Comparison of ENCODE assay signal across 24 mouse cellular contexts in the genomic region with DNA sequence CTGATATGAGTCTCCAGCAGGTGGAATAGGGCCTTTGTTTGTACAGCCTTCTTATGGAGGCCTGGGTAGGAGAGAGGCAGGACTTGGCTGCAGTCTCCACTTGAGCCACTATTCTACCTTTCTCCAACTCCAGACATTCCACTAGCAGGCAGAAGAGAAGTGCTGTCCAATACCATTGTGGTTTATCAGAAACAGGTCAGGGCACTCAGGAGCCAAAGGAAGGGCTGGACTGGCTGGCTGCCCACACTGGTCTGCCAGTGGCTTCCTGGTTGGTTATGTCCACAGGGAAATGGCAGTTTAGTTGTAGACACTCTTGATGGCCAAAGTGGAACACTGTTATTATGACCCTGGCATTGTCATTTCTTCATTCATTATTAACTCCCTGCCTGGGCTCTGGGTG. TPM values are rescaled to one million over a fixed set of nuclear protein-coding genes. Genes with fewer than 3 reads are reported as not detected.
DNase-seq lines count a peak whose midpoint lies in the region; ATAC-seq lines count a peak whose summit lies in the region.
"Had no signal": no experiment of that assay in that cellular context is flagged by ENCODE, and none has a peak within 500 bp of the region (broad histone marks: within the 10 kb centered on the region; RNA-seq: fewer than 3 reads in every experiment).

No protein-coding gene starts in this region.

- H3K27me3 ChIP-seq in kidney, embryonic 14.5 days (ENCODE audit: control insufficient read depth, insufficient read depth, low read length) = no peaks in the 10 kb centered on the region
- H3K27me3 ChIP-seq in lung, embryonic 16.5 days (ENCODE audit: control insufficient read depth, insufficient read depth, low read depth, low read length) = no peaks in the 10 kb centered on the region
- H3K27me3 ChIP-seq: embryonic facial prominence, embryonic 15.5 days; hindbrain, embryonic 13.5 days had no signal

- H3K4me3 ChIP-seq in kidney, embryonic 14.5 days (ENCODE audit: low read length) = no peak overlapping the region
- H3K4me3 ChIP-seq in lung, embryonic 16.5 days (ENCODE audit: low read length) = no peak overlapping the region
- H3K4me3 ChIP-seq: embryonic facial prominence, embryonic 15.5 days; erythroblast, embryonic 14.5 days; forebrain, embryonic 10.5 days; gastrocnemius, adult 2 months; heart, embryonic 10.5 days; hindbrain, embryonic 13.5 days had no signal

- no peak overlapping the region for H3K27ac ChIP-seq in kidney, embryonic 14.5 days (ENCODE audit: low read depth, low read length)
- no peak overlapping the region for H3K27ac ChIP-seq in lung, embryonic 16.5 days (ENCODE audit: low read length)
- H3K27ac ChIP-seq: embryonic facial prominence, embryonic 15.5 days; forebrain, embryonic 10.5 days; heart, embryonic 10.5 days; hindbrain, embryonic 13.5 days had no signal

- H3K4me2 ChIP-seq in kidney, embryonic 14.5 days (replicated peaks; ENCODE audit: low read depth, low read length) = no peak overlapping the region
- no peak overlapping the region for H3K4me2 ChIP-seq in lung, embryonic 16.5 days (ENCODE audit: low read depth, low read length)
- H3K4me2 ChIP-seq: embryonic facial prominence, embryonic 15.5 days; hindbrain, embryonic 13.5 days had no signal

- H3K4me1 ChIP-seq in kidney, embryonic 14.5 days (ENCODE audit: control insufficient read depth, insufficient read depth, low read length) = no peaks in the 10 kb centered on the region
- H3K4me1 ChIP-seq in lung, embryonic 16.5 days (replicated peaks; ENCODE audit: control insufficient read depth, insufficient read depth, low read length) = no peaks in the 10 kb centered on the region; the same call in 1 of the 2 replicates
- H3K4me1 ChIP-seq: embryonic facial prominence, embryonic 15.5 days; heart, embryonic 10.5 days; hindbrain, embryonic 13.5 days had no signal

- H3K9me3 ChIP-seq in kidney, embryonic 14.5 days (ENCODE audit: control insufficient read depth, low read length) = no peaks in the 10 kb centered on the region
- no peaks in the 10 kb centered on the region for H3K9me3 ChIP-seq in lung, embryonic 16.5 days (ENCODE audit: control insufficient read depth, low read length)
- H3K9me3 ChIP-seq: embryonic facial prominence, embryonic 15.5 days; forebrain, embryonic 10.5 days; G1E; heart, embryonic 10.5 days; hindbrain, embryonic 13.5 days had no signal

- H3K9ac ChIP-seq in kidney, embryonic 14.5 days (ENCODE audit: low read depth, low read length) = no peak overlapping the region
- no peak overlapping the region for H3K9ac ChIP-seq in lung, embryonic 16.5 days (ENCODE audit: low read length)
- H3K9ac ChIP-seq: embryonic facial prominence, embryonic 15.5 days; hindbrain, embryonic 13.5 days had no signal

- no peak for ATAC-seq in kidney, embryonic 14.5 days (ENCODE audit: low FRiP score, low TSS enrichment)
- peak; percentile 34; the same call in 1 of the 2 replicates for ATAC-seq in lung, embryonic 16.5 days (ENCODE audit: low read depth)
- ATAC-seq: CD4-positive, CD25-positive, alpha-beta regulatory T cell, adult 4 months; forebrain, embryonic 14.5 days had no signal

- DNase-seq in kidney, postnatal 10 days = peak; percentile 34
- no peak for DNase-seq in lung, postnatal 14 days
- peak; percentile 73 for DNase-seq in Muller cell, postnatal 12 days (ENCODE audit: inconsistent ontology term)
- DNase-seq in lung, postnatal 36 days = peak; percentile 69
- DNase-seq in embryo, embryonic 9.5 days (ENCODE audit: extremely low spot score) = no peak
- no peak for DNase-seq in retina, embryonic 14.5 days (ENCODE audit: low spot score)
- DNase-seq: adrenal gland, postnatal 14 days; B cell, adult 2 months; cerebellum, adult 2 months; cerebellum, postnatal 10 days; gastrocnemius, adult 2 months; gastrocnemius, postnatal 36 days; heart, adult 18-20 months; heart, postnatal 10 days had no signal

- no peaks in the 10 kb centered on the region for H3K36me3 ChIP-seq in kidney, embryonic 14.5 days (ENCODE audit: control insufficient read depth, insufficient read depth, low read length)
- H3K36me3 ChIP-seq in lung, embryonic 16.5 days (ENCODE audit: control insufficient read depth, insufficient read depth, low read length) = no peaks in the 10 kb centered on the region
- H3K36me3 ChIP-seq: embryonic facial prominence, embryonic 15.5 days; forebrain, embryonic 10.5 days; G1E; heart, embryonic 10.5 days; hindbrain, embryonic 13.5 days had no signal

RNA-seq across cellular contexts. Expression of gene Gstm4, which starts 12.6 kb away (rescaled TPM):
- polyA plus RNA-seq in kidney, embryonic 14.5 days (2014; fragmentation: Nextera tagmentation; extraction: Ambion mirVana) = 17.2 and 18.4 TPM in 2 replicates
- 17.6 and 18.6 TPM in 2 replicates for polyA plus RNA-seq in lung, embryonic 16.5 days (2015; fragmentation: Nextera tagmentation; extraction: Ambion mirVana)
- polyA plus RNA-seq: G1E had no signal

RNA-seq across cellular contexts. Expression of gene Gstm1, which starts 14.3 kb away (rescaled TPM):
- 63.0 and 73.6 TPM in 2 replicates for polyA plus RNA-seq in kidney, embryonic 14.5 days (2014; fragmentation: Nextera tagmentation; extraction: Ambion mirVana)
- polyA plus RNA-seq in lung, embryonic 16.5 days (2015; fragmentation: Nextera tagmentation; extraction: Ambion mirVana) = 83.0 and 91.2 TPM in 2 replicates

RNA-seq across cellular contexts. Expression of gene Gstm2, which starts 45.9 kb away (rescaled TPM):
- 76.2 and 79.8 TPM in 2 replicates for polyA plus RNA-seq in kidney, embryonic 14.5 days (2014; fragmentation: Nextera tagmentation; extraction: Ambion mirVana)
- 166 and 173 TPM in 2 replicates for polyA plus RNA-seq in lung, embryonic 16.5 days (2015; fragmentation: Nextera tagmentation; extraction: Ambion mirVana)
- polyA plus RNA-seq: CD4-positive, CD25-positive, alpha-beta regulatory T cell, adult 4 months; erythroblast, embryonic 14.5 days; G1E had no signal

RNA-seq across cellular contexts. Expression of gene Ampd2, which starts 54.3 kb away (rescaled TPM):
- 36.8 and 43.4 TPM in 2 replicates for polyA plus RNA-seq in kidney, embryonic 14.5 days (2014; fragmentation: Nextera tagmentation; extraction: Ambion mirVana)
- 34.5 and 38.5 TPM in 2 replicates for polyA plus RNA-seq in lung, embryonic 16.5 days (2015; fragmentation: Nextera tagmentation; extraction: Ambion mirVana)

Comparison
In these comparisons a context has a peak if more than half of its experiments do, and no peak if none do; other contexts are left out.
1. DNase-seq: peak in kidney, postnatal 10 days (single experiment), Muller cell, postnatal 12 days (single experiment) and lung, postnatal 36 days (single experiment); none in lung, postnatal 14 days (single experiment), embryo, embryonic 9.5 days (single experiment) and retina, embryonic 14.5 days (single experiment).